Mouse (Mus musculus) embryonic fibroblast, embryonic 13.5 days (primary cell): ENCODE results near the gene Pdzd3. TPM values are rescaled to one million over a fixed set of nuclear protein-coding genes. Genes with fewer than 3 reads are reported as not detected.
A peak's percentile ranks its signal among the peaks of the same experiment; 100 is the strongest.
"Not testable (repeated sequence)": the region's sequence is repeated elsewhere in the genome, so short reads cannot be mapped to it uniquely, and the experiment has no call there.

Experiments
- H3K27ac ChIP-seq: 2 replicates; pipeline ENCODE4 v1.5.1; 2012; ENCODE audit warnings: low read length, control low read depth, inconsistent platforms; ENCODE audit not compliant: insufficient read depth
- H3K4me1 ChIP-seq: 2 replicates; pipeline ENCODE4 v1.6.1; 2011; ENCODE audit warnings: low read length; ENCODE audit not compliant: control insufficient read depth, insufficient read depth
- H3K4me3 ChIP-seq: 2 replicates; pipeline ENCODE4 v1.5.1; 2011; ENCODE audit warnings: mild to moderate bottlenecking, control low read depth, low read length; ENCODE audit not compliant: insufficient read depth
- CTCF ChIP-seq: IDR thresholded peaks from 2 replicates; pipeline ENCODE4 v1.5.1; 2011; ENCODE audit warnings: mild to moderate bottlenecking, control low read depth, low read length, moderate library complexity, borderline replicate concordance; ENCODE audit not compliant: insufficient read depth
- POLR2A ChIP-seq: IDR thresholded peaks from 2 replicates; pipeline ENCODE4 v1.6.1; 2011; ENCODE audit warnings: low read depth, mild to moderate bottlenecking, control low read depth, low read length, moderate library complexity
- polyA plus RNA-seq: library from polyadenylated mRNA; stranded (reverse); fragments of >200 nt; gene quantifications from 2 replicates; pipeline ENCODE4 v1.2.4, GENCODE M21; 2011; ENCODE audit warnings: low read depth; ENCODE audit not compliant: missing spikeins, insufficient read length

Pdzd3 gene
- not detected in 2 replicates for polyA plus RNA-seq

DNA sequence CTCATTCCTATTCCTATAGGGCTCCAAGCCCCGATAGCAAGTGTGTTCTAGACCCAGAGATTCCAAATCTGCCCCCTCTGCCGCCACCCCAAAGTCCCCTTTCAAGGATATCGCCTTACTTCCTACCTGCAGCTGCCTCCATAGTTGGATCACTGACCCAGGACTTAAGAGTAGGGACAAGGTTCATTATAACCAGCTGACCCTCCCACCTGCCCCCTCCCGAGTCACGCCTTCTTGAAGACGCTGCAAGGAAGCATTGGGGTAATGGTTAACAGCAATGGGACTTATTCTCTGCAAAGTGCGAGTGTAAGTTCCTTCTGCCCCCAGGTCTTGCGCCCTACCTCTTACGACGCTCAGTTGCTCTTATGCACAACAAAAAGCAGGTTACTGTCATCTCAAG lies at the start of gene Pdzd3:
Pdzd3 (minus strand) TSS at position 158 of the 400 bp plus-strand sequence.
- no peak within 1 kb of the TSS for H3K27ac ChIP-seq
- TF ChIP-seq CTCF = no peak
- no peak for TF ChIP-seq POLR2A
- H3K4me1 ChIP-seq = no peaks in the 10 kb centered on the region
- H3K4me3 ChIP-seq = no peak within 1 kb of the TSS

DNA sequence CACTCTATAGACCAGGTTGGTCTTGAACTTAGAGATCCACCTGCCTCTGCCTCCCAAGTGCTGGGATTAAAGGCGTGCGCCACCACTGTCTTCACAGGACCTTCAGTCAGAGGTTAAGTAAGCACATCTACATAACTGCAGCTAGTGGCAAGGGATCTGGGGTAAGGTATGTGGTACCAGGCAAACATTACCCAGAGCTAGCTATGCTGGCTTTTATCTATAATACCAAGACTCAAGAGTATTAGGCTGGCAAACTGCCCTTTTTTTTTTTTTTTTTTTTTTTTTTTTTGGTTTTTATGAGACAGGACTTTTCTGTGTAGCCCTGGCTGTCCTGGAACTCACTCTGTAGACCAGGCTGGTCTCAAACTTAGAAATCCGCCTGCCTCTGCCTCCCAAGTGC lies 48.7 kb upstream of the Pdzd3 start:
- H3K4me3 ChIP-seq, H3K4me1 ChIP-seq, H3K27ac ChIP-seq: not testable (repeated sequence)

DNA sequence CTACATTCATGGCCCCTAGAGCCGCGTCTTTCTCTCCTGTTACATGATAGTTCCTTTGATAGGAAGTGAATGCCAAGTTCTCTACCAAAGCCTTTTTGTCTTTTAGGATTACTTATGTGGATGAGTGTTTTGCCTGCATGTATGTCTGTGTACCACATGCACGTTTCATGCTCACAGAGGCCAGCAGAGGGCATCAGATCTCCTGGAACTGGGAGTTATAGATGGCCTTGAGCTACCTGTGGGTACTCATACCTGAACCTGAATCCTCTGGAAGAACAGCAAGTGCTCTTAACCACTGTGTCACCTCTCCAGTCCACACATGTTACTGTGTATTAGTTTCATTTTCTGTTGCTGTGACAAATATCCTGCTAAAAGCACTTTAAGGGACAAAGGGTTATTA lies 41.2 kb upstream of the Pdzd3 start:
- H3K4me3 ChIP-seq = no peak overlapping the region
- H3K4me1 ChIP-seq = no peaks in the 10 kb centered on the region

DNA sequence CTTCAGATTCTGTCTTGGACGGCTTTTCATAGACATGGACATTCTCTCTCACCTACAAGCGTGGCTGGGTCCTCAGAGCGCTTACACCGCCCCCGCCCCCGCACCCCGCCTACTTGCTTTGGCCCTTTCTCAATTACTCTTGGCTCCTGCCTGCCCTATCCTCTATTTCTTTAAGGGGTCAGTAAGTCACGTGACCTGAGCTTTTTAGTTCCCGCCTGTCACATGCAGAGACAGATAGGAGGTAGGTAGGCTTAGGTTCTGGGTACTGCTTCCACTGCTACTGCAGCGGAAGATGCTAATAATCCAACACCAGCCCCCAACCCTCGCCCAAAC lies 37.7 kb upstream of the Pdzd3 start:
- H3K4me3 ChIP-seq = no peak overlapping the region
- TF ChIP-seq CTCF (no peak), POLR2A (no peak)

More for the DNA sequence above, 41.2 kb upstream of the Pdzd3 start:
- no peak overlapping the region for H3K27ac ChIP-seq
- no peak for TF ChIP-seq POLR2A
- peak; percentile 45; the same call in 1 of the 2 replicates for TF ChIP-seq CTCF

DNA sequence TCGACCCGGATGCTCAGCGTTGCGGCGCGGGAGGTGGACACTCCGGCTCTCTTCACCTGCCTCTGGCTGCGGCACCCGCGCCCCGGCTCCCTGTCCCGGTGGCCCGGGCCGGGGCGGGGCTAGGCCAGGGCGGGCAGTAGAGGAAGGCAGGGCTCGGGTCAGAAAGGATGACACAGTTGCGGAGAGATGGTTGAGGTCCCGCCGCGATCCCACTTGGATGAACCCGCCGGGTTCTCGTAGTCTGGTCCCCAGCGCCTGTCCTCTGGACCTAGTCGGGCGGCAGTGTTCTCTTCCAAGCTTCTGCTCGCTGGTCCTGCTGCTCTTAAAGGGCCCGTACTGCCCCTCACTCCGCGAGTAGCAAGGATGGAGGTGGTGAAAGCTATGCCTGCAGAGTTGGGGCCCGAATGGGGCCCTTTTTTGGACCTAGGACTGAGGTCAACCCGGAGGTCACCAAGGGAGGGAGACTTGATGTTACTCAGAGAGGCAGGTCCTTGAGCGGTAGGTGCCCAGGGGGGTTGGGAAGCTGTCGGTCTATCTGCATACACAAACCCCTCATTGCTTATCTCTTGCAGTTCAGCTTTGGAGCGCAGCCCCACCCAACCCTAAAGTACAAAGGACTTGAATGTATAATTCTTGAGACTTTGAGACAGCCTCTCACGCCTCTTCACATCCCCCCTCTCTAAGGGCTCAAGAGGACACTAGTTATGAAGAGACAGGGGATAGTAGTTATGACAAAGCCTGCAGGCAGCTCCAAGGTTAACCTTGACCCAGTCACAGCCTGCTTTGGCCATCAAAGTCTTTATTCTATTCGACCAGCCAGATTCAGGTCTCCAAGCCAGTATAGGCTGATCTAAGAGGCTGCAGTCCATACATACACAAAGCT lies 37.0 kb upstream of the Pdzd3 start, which contains the start of gene Abcg4:
Abcg4 (minus strand) TSS at position 540 of the 883 bp plus-strand sequence.
- no peak for TF ChIP-seq POLR2A
- TF ChIP-seq CTCF = no peak
- no peak within 1 kb of the TSS for H3K27ac ChIP-seq

More for the DNA sequence above, 37.7 kb upstream of the Pdzd3 start:
- H3K27ac ChIP-seq = no peak overlapping the region
- no peaks in the 10 kb centered on the region for H3K4me1 ChIP-seq

DNA sequence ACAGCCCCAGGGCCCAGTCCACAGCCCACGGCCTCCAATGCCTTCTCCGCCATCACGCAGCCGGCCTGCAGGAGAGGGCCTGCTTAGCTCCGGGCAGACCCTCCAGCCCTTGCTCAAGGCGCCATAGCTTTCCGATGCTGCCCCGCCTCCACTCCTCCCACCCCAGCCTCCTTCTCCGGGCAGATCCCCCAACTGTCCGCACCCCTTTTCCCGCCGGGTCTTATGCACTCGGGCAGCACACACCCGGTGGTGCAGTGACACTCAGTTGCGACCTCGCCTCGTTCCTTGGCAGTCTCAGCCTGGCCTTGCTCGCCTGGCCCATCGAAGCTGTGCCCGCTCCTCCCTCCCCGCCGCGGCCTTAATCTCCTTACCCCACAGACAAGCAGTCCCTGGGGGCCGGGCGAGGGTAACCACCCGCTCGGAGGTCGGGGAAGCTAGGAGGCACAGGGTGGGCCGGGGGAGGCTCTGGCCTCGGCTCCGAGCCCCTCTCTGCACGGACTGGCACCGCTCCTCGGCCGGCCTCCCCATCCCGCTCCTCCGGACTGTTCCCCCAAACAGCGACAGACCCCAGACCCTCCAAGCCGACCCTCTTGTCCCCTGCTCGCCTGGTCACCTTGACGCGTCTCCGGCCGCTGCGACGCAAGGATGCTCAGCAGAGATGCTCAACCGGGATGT lies 36.3 kb upstream of the Pdzd3 start:
- no peak for TF ChIP-seq POLR2A
- no peak for TF ChIP-seq CTCF
- peak overlapping the region; percentile 13 for H3K4me3 ChIP-seq
- no peak overlapping the region for H3K27ac ChIP-seq
- H3K4me1 ChIP-seq = no peaks in the 10 kb centered on the region

More for the DNA sequence above, 37.0 kb upstream of the Pdzd3 start, which contains the start of gene Abcg4:
- peak within 1 kb of the TSS; percentile 13 for H3K4me3 ChIP-seq
- no peaks in the 10 kb centered on the region for H3K4me1 ChIP-seq

DNA sequence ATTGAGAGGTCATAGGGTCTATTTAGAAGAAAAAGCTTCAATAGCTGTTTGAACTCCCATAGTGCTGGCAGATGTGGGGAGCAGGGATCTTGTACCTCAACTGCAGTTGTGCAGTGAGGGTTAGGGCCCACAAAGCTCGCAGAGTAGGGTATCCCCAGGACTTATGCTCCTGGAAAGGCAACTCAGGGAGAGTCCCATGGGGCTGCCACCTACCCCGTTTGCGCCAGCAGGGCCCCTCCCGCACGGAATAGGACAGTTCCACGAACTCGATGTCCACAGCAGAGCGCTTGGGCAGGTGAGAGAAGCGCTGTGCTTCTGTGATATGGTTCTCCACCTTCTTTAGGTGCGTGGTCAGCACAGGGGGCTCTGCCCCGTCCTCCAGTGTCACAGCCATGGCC lies 35.7 kb upstream of the Pdzd3 start:
- H3K4me1 ChIP-seq = no peaks in the 10 kb centered on the region
- no peak for TF ChIP-seq POLR2A
- no peak for TF ChIP-seq CTCF
- no peak overlapping the region for H3K4me3 ChIP-seq
- no peak overlapping the region for H3K27ac ChIP-seq

DNA sequence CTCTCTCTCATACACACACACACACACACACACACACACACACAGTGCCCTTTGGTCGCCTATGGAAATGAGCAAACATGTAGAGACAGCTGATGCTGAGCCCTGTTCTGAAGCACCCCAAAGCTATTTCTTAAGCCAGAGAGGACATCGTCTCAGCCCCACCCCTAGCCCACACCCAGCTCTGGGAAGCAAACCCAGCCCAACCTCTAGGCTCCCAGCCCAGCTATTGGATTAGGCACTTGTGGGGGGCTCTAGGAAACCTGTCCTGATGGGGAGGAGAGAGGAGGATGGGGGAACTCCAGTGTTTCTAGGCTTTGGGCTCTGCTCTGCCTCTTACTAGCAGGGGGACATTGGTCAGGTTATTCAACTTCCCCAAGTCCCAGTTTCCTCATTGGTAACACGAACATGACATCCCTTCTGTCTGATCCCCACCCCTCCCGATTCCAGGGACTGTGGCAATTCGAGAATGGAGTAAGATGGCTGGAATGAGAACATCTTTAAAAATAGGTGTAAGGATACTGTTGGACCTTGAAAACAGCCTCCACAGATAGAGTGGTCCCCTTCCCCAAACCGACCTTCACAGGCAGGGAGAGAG lies 35.1 kb upstream of the Pdzd3 start:
- Histone ChIP-seq H3K27ac (no peak overlapping the region), H3K4me1 (no peaks in the 10 kb centered on the region), H3K4me3 (no peak overlapping the region)
- TF ChIP-seq POLR2A (no peak), CTCF (no peak)

DNA sequence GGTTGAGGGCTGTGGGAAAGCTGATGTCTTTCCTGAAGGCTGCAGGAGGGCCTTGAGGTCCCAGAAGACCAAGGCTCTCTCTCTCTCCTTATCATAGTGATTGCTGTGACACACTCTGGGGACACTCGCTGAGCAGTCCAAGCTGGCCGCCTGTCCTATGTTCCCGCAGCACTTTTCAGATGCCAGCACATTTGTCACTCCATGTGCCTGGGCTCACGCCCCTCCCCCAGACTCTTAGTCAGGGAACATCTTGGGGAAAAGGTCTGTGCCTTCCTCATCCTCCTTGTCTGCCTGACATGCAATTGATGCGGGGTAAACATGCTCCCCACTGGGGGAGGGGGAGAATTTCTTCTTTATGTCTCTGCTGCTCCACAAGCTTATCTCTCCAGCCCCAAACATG lies 31.9 kb upstream of the Pdzd3 start:
- no peak overlapping the region for H3K4me3 ChIP-seq
- no peaks in the 10 kb centered on the region for H3K4me1 ChIP-seq
- TF ChIP-seq POLR2A (no peak), CTCF (no peak)
- no peak overlapping the region for H3K27ac ChIP-seq

DNA sequence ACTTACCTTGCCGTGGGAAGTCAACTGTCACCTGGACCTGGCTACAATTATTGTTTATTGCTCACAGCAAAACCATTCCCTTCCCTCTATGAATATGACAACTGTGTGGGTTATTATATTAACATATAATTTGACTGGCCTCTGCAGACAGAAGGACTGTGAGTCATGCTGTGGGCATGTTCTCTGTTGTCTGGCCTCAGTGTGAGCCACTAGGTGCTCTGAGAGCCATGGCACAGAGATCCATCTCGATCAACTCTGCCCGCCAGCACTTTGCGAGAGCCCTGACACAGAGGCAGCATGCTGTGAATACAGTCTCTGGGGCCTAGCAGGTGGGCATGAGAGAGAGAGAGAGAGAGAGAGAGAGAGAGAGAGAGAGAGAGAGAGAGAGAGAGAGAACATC lies 18.7 kb upstream of the Pdzd3 start:
- H3K4me1 ChIP-seq = peaks cover 5% of the 10 kb centered on the region; the same call in 1 of the 2 replicates
- H3K27ac ChIP-seq = no peak overlapping the region
- TF ChIP-seq CTCF (no peak), POLR2A (no peak)
- no peak overlapping the region for H3K4me3 ChIP-seq
